Mouse (Mus musculus): ENCODE measurements around the gene Borcs6. TPM values are rescaled to one million over a fixed set of nuclear protein-coding genes. Genes with fewer than 3 reads are reported as not detected.
"Not testable (repeated sequence)": the region's sequence is repeated elsewhere in the genome, so short reads cannot be mapped to it uniquely, and the experiment has no call there.

The Borcs6 gene
- total RNA-seq (2014; fragmentation: Nextera tagmentation): 0.46 and 7.0 TPM in 2 replicates
- 3.5 TPM in 2 replicates for total RNA-seq (2017)

- ATAC-seq (replicated peaks; ENCODE audit: low FRiP score, low TSS enrichment, poor library complexity, severe bottlenecking): peak; percentile 86
Observed at GRCm38 (mm10) chr11:69059357-69059974, at the start of gene Borcs6. Gene Borcs6 (plus strand): TSS chr11:69059717.

- no peak for ATAC-seq (replicated peaks; ENCODE audit: low FRiP score, low TSS enrichment, poor library complexity, severe bottlenecking)
Observed at GRCm38 (mm10) chr11:69010400-69011323, 48.9 kb upstream of the Borcs6 start.

GRCm38 (mm10) chr11:69011445-69011844 is 48.1 kb upstream of the Borcs6 start:
- not testable (repeated sequence) for ATAC-seq (replicated peaks; ENCODE audit: low FRiP score, low TSS enrichment, poor library complexity, severe bottlenecking)

- ATAC-seq (replicated peaks; ENCODE audit: low FRiP score, low TSS enrichment, poor library complexity, severe bottlenecking): peak; percentile 78
Observed at GRCm38 (mm10) chr11:69012071-69012601, 47.4 kb upstream of the Borcs6 start.

- peak; percentile 94 for ATAC-seq (replicated peaks; ENCODE audit: low FRiP score, low TSS enrichment, poor library complexity, severe bottlenecking)
Observed at GRCm38 (mm10) chr11:69015644-69016441, 43.7 kb upstream of the Borcs6 start, which contains the start of gene Ctc1. Gene Ctc1 (plus strand): TSS chr11:69015911.

- ATAC-seq (replicated peaks; ENCODE audit: low FRiP score, low TSS enrichment, poor library complexity, severe bottlenecking): no peak
Observed at GRCm38 (mm10) chr11:69016755-69017154, 42.8 kb upstream of the Borcs6 start.

GRCm38 (mm10) chr11:69020691-69021090 is 38.8 kb upstream of the Borcs6 start:
- ATAC-seq (replicated peaks; ENCODE audit: low FRiP score, low TSS enrichment, poor library complexity, severe bottlenecking): no peak

- no peak for ATAC-seq (replicated peaks; ENCODE audit: low FRiP score, low TSS enrichment, poor library complexity, severe bottlenecking)
Observed at GRCm38 (mm10) chr11:69026562-69026961, 33.0 kb upstream of the Borcs6 start.

GRCm38 (mm10) chr11:69028805-69029204 is 30.7 kb upstream of the Borcs6 start:
- peak; percentile 86 for ATAC-seq (replicated peaks; ENCODE audit: low FRiP score, low TSS enrichment, poor library complexity, severe bottlenecking)

- no peak for ATAC-seq (replicated peaks; ENCODE audit: low FRiP score, low TSS enrichment, poor library complexity, severe bottlenecking)
Observed at GRCm38 (mm10) chr11:69033552-69033951, 26.0 kb upstream of the Borcs6 start.

- no peak for ATAC-seq (replicated peaks; ENCODE audit: low FRiP score, low TSS enrichment, poor library complexity, severe bottlenecking)
Observed at GRCm38 (mm10) chr11:69034585-69034984, 24.9 kb upstream of the Borcs6 start.

- ATAC-seq (replicated peaks; ENCODE audit: low FRiP score, low TSS enrichment, poor library complexity, severe bottlenecking): no peak
Observed at GRCm38 (mm10) chr11:69035411-69035810, 24.1 kb upstream of the Borcs6 start.

GRCm38 (mm10) chr11:69035849-69036248 is 23.7 kb upstream of the Borcs6 start:
- peak; percentile 60 for ATAC-seq (replicated peaks; ENCODE audit: low FRiP score, low TSS enrichment, poor library complexity, severe bottlenecking)

GRCm38 (mm10) chr11:69036486-69037230 is 22.9 kb upstream of the Borcs6 start:
- no peak for ATAC-seq (replicated peaks; ENCODE audit: low FRiP score, low TSS enrichment, poor library complexity, severe bottlenecking)

- ATAC-seq (replicated peaks; ENCODE audit: low FRiP score, low TSS enrichment, poor library complexity, severe bottlenecking): no peak
Observed at GRCm38 (mm10) chr11:69037231-69038061, 22.1 kb upstream of the Borcs6 start.

GRCm38 (mm10) chr11:69038173-69038572 is 21.3 kb upstream of the Borcs6 start:
- ATAC-seq (replicated peaks; ENCODE audit: low FRiP score, low TSS enrichment, poor library complexity, severe bottlenecking): no peak

- peak; percentile 88 for ATAC-seq (replicated peaks; ENCODE audit: low FRiP score, low TSS enrichment, poor library complexity, severe bottlenecking)
Observed at GRCm38 (mm10) chr11:69045531-69046394, 13.8 kb upstream of the Borcs6 start, which contains the start of gene Aurkb. Gene Aurkb (plus strand): TSS chr11:69045647.

Data from megakaryocyte-erythroid progenitor cell, adult 5-6 weeks (primary cell).